Mouse (Mus musculus) forebrain, embryonic 12.5 days (tissue): ENCODE results near the gene Lrrc1. TPM values are rescaled to one million over a fixed set of nuclear protein-coding genes. Genes with fewer than 3 reads are reported as not detected.

ENCODE experiments used
- ATAC-seq: fragments of 200-750 bp; cut with Nextera tagmentation; 2 replicates; pipeline ENCODE4 v1.8.0; 2017; ENCODE audit warnings: moderate TSS enrichment; ENCODE audit not compliant: low FRiP score
- H3K27ac ChIP-seq: fragments of 300-500 bp; sonication (generic); 2 replicates; pipeline ENCODE4 v1.5.1; 2016; ENCODE audit warnings: mild to moderate bottlenecking
- H3K27me3 ChIP-seq: fragments of 300-500 bp; sonication (generic); 2 replicates; pipeline ENCODE4 v1.6.1; 2016; ENCODE audit warnings: mild to moderate bottlenecking
- H3K36me3 ChIP-seq: fragments of 300-500 bp; sonication (generic); replicated peaks from 2 replicates; pipeline ENCODE4 v1.6.1; 2016; ENCODE audit warnings: mild to moderate bottlenecking
- H3K4me1 ChIP-seq: fragments of 300-500 bp; sonication (generic); 2 replicates; pipeline ENCODE4 v1.6.1; 2016
- H3K4me2 ChIP-seq: fragments of 300-500 bp; sonication (generic); 2 replicates; pipeline ENCODE4 v1.6.1; 2016; ENCODE audit warnings: mild to moderate bottlenecking, moderate library complexity
- H3K4me3 ChIP-seq: fragments of 300-500 bp; sonication (generic); replicated peaks from 2 replicates; pipeline ENCODE4 v1.5.1; 2016; ENCODE audit warnings: mild to moderate bottlenecking
- H3K9ac ChIP-seq: fragments of 300-500 bp; sonication (generic); 2 replicates; pipeline ENCODE4 v1.6.1; 2016; ENCODE audit warnings: mild to moderate bottlenecking
- H3K9me3 ChIP-seq: fragments of 300-500 bp; sonication (generic); 2 replicates; pipeline ENCODE4 v1.6.1; 2016
- WGBS: fragments of 180-500 bp; shearing (Covaris S2); methylation state at CpG from one replicate; pipeline ENCODE4 v1.1.7; 2016; 5-methylcytosine and 5-hydroxymethylcytosine counted together
- polyA plus RNA-seq: library from polyadenylated mRNA; unstranded; fragments of >200 nt; fragmentation: Nextera tagmentation; extraction: Ambion mirVana; gene quantifications from 2 replicates; pipeline ENCODE4 v1.2.1, GENCODE M21; 2016

The Lrrc1 gene
- polyA plus RNA-seq, 1 experiment from 2014 or later = 18.1 TPM

DNA sequence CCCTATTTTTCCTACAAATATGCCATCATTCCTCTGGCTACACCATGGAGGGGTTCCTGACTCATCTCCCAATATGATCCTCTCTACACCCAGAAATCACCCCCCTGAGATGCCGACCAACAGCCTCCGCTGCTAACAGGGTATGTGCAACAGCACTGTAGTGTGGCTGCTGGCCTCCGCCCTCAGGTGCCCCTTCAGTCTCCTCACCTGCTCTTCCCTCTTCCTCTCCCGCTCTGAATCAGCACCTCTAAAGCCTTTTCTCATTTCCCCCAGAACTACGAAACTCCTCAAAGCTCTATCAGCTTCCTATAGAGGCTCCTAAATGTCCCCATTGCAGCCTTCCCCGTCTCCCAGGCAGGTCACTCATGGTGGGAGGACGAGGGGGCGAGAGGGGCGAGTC, 5.4 kb downstream of the Lrrc1 start:
- no peak for ATAC-seq
- no peak overlapping the region for H3K4me3 ChIP-seq
- 0 out of 2 replicates have a peak, but pooled peaks cover 7% of the 10 kb centered on the region for H3K27me3 ChIP-seq
- H3K9me3 ChIP-seq = no peaks in the 10 kb centered on the region
- H3K4me2 ChIP-seq = no peak overlapping the region
- H3K4me1 ChIP-seq = peaks cover 50% of the 10 kb centered on the region
- no peaks in the 10 kb centered on the region for H3K36me3 ChIP-seq
- no peak overlapping the region for H3K9ac ChIP-seq
- no peak overlapping the region for H3K27ac ChIP-seq
- 88% methylated on average over 9 of the region's 9 CpGs for WGBS

DNA sequence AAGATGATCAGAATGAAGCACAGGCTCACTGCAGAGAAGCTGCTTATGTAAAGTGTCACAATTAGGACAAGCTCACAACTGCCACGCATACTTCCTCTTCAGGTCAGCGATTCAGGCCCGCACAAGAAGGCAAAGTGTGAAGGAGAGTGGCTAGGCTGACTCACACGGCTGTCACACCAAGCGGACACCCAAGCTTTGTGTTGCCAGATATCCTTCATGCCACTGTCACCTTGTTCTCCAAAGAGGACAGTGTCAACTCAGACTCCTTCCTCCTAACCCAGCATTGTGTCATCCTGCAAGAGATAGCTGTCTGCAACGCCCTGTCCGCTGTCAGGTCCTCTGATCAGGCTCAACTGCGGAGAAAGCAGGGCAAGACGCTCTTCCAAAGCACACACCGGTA, 7.3 kb downstream of the Lrrc1 start:
- Histone ChIP-seq H3K27ac (no peak overlapping the region), H3K36me3 (no peaks in the 10 kb centered on the region), H3K4me2 (no peak overlapping the region), H3K9me3 (no peaks in the 10 kb centered on the region), H3K9ac (no peak overlapping the region), H3K27me3 (0 out of 2 replicates have a peak, but pooled peaks cover 7% of the 10 kb centered on the region), H3K4me3 (no peak overlapping the region), H3K4me1 (peaks cover 42% of the 10 kb centered on the region)
- ATAC-seq = no peak
- 87% methylated on average over 10 of the region's 10 CpGs for WGBS

DNA sequence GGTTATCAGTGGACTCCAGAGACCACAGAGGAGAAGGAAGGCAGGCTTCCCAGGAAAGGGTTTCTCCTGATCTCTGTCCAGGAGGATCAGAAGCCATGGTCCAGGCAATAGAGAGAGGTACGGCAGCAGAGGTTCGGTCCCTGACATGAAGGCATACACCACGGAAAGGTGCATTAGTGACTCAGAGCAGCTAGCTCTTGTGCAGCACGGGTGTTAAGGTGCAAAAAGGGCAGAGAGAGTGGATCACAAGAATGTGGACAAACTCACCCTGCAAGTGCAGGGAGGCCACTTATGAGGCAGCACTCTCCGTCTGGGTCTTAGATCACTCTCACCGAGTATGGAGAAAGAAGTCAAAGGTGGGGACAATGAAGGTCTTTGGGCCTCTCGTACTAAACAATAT, 7.8 kb downstream of the Lrrc1 start:
- H3K9me3 ChIP-seq = no peaks in the 10 kb centered on the region
- no peak for ATAC-seq
- WGBS = 67% methylated on average over 7 of the region's 7 CpGs
- H3K36me3 ChIP-seq = no peaks in the 10 kb centered on the region
- no peak overlapping the region for H3K27ac ChIP-seq
- H3K9ac ChIP-seq = no peak overlapping the region
- H3K4me1 ChIP-seq = peaks cover 42% of the 10 kb centered on the region
- H3K27me3 ChIP-seq = 0 out of 2 replicates have a peak, but pooled peaks cover 7% of the 10 kb centered on the region
- no peak overlapping the region for H3K4me3 ChIP-seq
- no peak overlapping the region for H3K4me2 ChIP-seq

DNA sequence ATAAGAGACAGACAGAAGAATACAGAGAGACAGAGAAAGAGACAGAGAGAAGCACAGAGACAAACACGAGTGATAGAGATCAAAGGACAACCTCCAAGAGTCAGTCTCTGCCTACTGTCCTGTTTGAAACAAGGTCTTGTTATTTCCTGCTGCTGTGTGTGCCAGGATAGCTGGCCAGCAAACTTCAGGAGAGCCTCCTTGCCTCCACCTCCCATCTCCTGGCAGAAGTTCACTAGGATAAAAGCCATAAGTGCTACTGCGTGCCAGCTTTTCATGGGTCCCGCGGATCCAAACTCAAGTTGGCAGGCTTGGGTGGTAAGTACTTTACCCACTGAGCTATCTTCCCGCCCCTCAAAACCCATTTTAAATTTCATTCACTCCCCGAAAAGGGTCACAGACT, 8.4 kb downstream of the Lrrc1 start:
- no peaks in the 10 kb centered on the region for H3K9me3 ChIP-seq
- WGBS = 70% methylated on average over 6 of the region's 6 CpGs
- H3K4me3 ChIP-seq = no peak overlapping the region
- H3K27ac ChIP-seq = no peak overlapping the region
- H3K4me2 ChIP-seq = no peak overlapping the region
- H3K27me3 ChIP-seq = 0 out of 2 replicates have a peak, but pooled peaks cover 7% of the 10 kb centered on the region
- peaks cover 40% of the 10 kb centered on the region for H3K4me1 ChIP-seq
- no peaks in the 10 kb centered on the region for H3K36me3 ChIP-seq
- no peak for ATAC-seq
- H3K9ac ChIP-seq = no peak overlapping the region

DNA sequence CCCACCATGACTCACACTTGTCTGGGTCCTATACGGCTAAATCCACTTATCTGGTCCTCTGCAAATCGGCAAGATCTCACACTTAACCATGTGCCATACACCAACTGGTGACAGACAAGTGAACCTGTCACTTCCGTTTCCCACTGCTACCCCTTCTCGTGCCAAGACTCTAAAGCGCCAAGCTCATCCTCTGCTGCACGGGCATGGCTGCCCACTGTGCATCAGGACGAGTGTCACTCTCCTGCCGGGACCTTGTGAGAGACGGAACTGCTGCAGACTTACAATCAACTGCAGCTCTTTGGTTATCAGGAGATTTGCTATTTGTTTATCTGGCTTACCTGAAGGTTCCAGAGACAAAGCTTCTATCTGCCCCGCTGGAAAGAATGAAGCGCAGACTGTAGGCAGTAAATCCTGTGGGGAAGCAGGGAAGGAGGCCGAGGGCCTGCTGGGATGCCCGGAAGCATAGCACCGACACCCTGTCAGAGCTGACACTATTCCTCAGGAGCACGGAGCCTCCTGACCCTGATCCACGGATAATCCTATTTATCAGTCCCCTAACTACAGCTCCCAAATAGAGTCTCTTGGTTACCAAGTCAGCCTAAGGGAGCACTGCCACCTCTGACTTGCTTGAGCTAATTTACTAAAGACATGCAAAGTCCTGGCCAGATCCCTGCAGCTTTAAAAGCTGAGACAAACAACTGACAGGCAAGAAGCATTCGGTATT, 9.5 kb downstream of the Lrrc1 start:
- Histone ChIP-seq H3K36me3 (no peaks in the 10 kb centered on the region), H3K9ac (no peak overlapping the region), H3K27me3 (0 out of 2 replicates have a peak, but pooled peaks cover 7% of the 10 kb centered on the region), H3K4me1 (peaks cover 43% of the 10 kb centered on the region), H3K9me3 (no peaks in the 10 kb centered on the region), H3K4me3 (no peak overlapping the region), H3K4me2 (0 out of 2 replicates have a peak overlapping the region, but pooled peaks have one; percentile 17), H3K27ac (no peak overlapping the region)
- peak; percentile 39; the same call in 1 of the 2 replicates for ATAC-seq
- WGBS = 20% methylated on average over 17 of the region's 17 CpGs

DNA sequence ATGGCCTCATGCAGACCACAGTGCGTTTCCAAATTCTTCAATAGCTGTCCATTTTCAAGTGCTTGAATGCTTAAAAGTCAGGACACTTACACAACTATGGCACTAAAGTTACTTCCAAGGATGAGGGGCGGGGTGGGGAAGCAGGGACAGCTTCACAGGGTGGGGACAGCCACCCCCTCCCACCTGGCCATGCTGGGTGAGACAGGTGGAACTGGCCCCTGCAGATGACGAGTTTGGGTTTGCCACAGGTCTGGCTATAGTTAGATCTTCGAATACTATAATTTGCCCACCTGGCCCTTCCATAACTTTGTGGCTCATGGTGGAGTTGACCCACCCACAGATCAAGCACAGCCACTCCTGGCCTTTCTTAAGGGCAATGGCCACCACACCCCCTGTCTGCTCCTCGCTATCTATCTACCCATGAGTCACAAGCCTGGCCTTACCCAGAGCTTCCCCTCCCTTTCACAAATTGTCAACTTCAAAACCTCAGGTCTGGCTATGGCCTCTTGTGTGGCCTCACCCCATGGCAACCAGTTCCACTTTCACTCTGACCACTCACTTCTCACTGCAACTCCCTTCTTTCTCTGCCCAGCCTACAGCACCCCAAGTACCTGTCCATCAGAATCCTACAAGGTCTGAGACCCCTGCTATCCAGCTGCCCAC, 16.2 kb downstream of the Lrrc1 start:
- no peaks in the 10 kb centered on the region for H3K9me3 ChIP-seq
- 0 out of 2 replicates have a peak, but pooled peaks have one; percentile 34 for ATAC-seq
- no peak overlapping the region for H3K9ac ChIP-seq
- no peak overlapping the region for H3K4me3 ChIP-seq
- H3K4me1 ChIP-seq = peaks cover 42% of the 10 kb centered on the region
- no peak overlapping the region for H3K27ac ChIP-seq
- H3K36me3 ChIP-seq = no peaks in the 10 kb centered on the region
- 79% methylated on average over 5 of the region's 5 CpGs for WGBS
- H3K4me2 ChIP-seq = no peak overlapping the region
- H3K27me3 ChIP-seq = no peaks in the 10 kb centered on the region

DNA sequence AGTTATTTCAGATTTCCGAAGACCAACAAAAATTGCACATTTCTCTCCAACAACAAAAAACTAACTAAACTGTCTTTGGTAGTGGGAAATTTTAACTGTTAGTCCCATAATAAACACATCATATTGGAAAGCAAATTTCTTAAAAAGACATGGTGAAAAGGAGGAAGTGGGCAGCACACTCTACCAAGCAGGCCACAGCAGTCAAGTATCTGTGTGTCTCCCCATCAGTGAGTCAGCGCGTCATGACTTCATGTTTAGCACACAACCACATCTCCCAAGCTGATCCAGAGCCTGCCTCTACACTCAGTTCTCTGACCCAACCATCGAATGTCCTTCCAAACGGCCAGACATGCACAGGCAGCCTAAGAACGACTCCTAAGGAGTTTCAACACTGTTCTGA, 17.5 kb downstream of the Lrrc1 start:
- H3K27me3 ChIP-seq = no peaks in the 10 kb centered on the region
- H3K36me3 ChIP-seq = no peaks in the 10 kb centered on the region
- H3K9me3 ChIP-seq = no peaks in the 10 kb centered on the region
- 71% methylated on average over 6 of the region's 6 CpGs for WGBS
- H3K4me1 ChIP-seq = peaks cover 42% of the 10 kb centered on the region
- ATAC-seq = no peak
- H3K4me3 ChIP-seq = no peak overlapping the region
- H3K9ac ChIP-seq = no peak overlapping the region
- H3K27ac ChIP-seq = no peak overlapping the region
- H3K4me2 ChIP-seq = no peak overlapping the region

DNA sequence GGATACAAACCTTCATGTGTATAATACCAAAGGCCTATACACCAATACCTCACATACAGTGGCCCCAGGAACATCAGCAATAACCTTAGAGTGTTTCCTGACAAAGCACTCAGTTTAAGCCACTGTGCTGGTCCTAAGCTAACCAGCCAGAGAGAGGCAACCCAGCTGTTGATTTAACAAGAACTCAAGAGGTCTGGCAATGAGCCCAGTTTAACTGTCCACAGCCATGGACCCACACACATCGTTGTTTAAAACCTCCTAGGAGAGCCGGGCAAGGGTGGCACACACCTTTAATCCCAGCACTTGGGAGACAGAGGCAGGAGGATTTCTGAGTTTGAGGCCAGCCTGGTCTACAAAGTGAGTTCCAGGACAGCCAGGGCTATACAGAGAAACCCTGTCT, 18.0 kb downstream of the Lrrc1 start:
- H3K4me3 ChIP-seq = no peak overlapping the region
- H3K4me2 ChIP-seq = no peak overlapping the region
- no peak overlapping the region for H3K27ac ChIP-seq
- no peaks in the 10 kb centered on the region for H3K36me3 ChIP-seq
- H3K9ac ChIP-seq = no peak overlapping the region
- WGBS = 56% methylated on average over 2 of the region's 2 CpGs
- no peaks in the 10 kb centered on the region for H3K27me3 ChIP-seq
- 0 out of 2 replicates have a peak, but pooled peaks have one; percentile 20 for ATAC-seq
- H3K4me1 ChIP-seq = peaks cover 42% of the 10 kb centered on the region
- H3K9me3 ChIP-seq = no peaks in the 10 kb centered on the region

DNA sequence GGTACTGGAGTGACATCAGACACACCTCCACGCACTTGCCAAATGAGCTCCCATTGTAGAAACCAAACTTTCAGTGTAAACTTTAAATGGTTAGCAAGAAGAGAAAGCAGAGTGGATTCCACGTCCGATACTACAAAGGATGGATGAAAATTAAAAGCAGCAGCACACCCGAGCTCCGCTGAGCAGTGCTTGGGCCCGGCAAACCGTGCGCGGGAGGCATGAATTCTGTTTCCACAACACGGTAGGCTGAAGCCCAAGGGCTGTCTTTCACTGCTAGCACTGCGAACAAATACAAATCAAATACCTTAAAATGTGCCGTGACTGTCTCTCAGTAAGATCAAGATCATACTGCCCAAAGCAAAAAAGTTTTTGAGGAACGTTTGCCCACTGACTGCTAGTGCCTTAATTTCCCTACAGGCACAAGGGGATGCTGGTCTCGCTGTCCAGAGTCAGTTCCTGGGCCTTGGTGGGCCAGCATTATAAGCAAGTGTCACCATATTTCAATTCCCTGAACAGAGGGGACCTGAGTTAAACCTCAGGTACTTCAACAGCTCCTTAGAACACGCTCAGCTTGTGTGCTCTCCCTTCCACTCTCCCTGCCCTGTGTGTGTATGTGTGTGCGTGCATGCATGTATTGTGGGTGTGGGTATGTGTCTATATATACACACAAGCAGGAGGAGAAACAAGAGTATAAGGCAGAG, 18.9 kb downstream of the Lrrc1 start:
- 71% methylated on average over 16 of the region's 16 CpGs for WGBS
- H3K27me3 ChIP-seq = no peaks in the 10 kb centered on the region
- peaks cover 38% of the 10 kb centered on the region for H3K4me1 ChIP-seq
- no peak overlapping the region for H3K4me2 ChIP-seq
- no peak overlapping the region for H3K27ac ChIP-seq
- H3K36me3 ChIP-seq = no peaks in the 10 kb centered on the region
- H3K9me3 ChIP-seq = no peaks in the 10 kb centered on the region
- no peak for ATAC-seq
- no peak overlapping the region for H3K9ac ChIP-seq
- no peak overlapping the region for H3K4me3 ChIP-seq

DNA sequence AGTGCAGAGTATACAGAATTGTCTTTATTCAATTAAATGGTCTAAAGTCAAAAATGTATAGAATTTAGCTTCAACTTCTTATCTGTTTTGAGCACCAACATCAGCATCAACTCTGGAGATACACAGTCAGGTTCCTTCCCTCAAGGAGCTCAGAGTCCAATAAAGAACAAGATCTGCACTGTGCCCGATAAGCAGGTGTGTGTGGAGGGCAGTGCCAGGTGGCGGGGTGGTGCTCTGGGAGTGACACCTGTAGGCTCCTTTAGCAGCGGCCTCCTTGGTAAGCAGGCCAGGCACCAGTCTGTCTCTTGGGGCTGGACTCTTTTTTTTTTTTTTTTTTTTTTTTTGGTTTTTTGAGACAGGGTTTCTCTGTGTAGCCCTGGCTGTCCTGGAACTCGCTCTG, 20.9 kb downstream of the Lrrc1 start:
- 99% methylated on average over 4 of the region's 4 CpGs for WGBS
- ATAC-seq = no peak

DNA sequence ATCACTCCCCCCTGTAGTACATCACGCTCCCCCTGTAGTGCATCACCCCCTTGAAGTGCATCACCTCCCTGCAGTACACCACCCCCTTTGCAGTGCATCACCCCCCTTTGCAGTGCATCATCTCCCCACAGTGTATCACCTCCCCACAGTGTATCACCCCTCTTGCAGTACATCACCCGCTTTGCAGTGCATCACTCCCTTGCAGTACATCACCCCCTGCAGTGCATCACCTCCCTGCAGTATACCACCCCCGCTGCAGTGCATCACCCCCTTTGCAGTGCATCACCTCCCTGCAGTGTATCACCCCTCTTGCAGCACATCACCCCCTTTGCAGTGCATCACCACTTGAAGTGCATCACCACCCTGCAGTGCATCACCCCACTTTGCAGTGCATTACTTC, 22.2 kb downstream of the Lrrc1 start:
- Histone ChIP-seq H3K4me2 (no peak overlapping the region), H3K27me3 (no peaks in the 10 kb centered on the region), H3K27ac (no peak overlapping the region), H3K9me3 (no peaks in the 10 kb centered on the region), H3K4me3 (no peak overlapping the region), H3K9ac (no peak overlapping the region), H3K4me1 (peaks cover 20% of the 10 kb centered on the region; the same call in 1 of the 2 replicates), H3K36me3 (no peaks in the 10 kb centered on the region)
- WGBS = 85% methylated on average over 3 of the region's 3 CpGs
- no peak; the same call in 1 of the 2 replicates for ATAC-seq

More for the DNA sequence above, 20.9 kb downstream of the Lrrc1 start:
- Histone ChIP-seq H3K9ac (no peak overlapping the region), H3K4me1 (peaks cover 30% of the 10 kb centered on the region), H3K9me3 (no peaks in the 10 kb centered on the region), H3K27ac (no peak overlapping the region), H3K4me3 (no peak overlapping the region), H3K27me3 (no peaks in the 10 kb centered on the region), H3K4me2 (no peak overlapping the region), H3K36me3 (no peaks in the 10 kb centered on the region)

DNA sequence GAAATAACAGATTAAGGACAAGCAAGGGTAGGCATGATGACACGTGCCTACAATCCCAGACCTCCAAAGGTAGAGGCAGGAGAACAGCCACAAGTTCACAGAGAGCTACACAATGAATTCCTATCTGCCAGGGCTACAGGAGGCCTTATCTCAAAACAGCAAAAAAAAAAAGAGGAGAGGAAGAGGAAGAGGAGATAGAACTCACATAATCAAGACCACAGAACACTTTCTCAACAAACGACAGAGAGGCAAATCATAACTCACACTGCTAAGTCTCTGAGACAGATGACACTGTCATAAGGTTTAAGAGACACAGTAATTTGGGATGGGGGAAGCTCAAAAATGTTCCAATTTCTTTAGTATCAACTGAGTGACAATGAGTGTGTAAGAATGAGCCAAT, 25.5 kb downstream of the Lrrc1 start:
- no peak overlapping the region for H3K4me2 ChIP-seq
- H3K4me1 ChIP-seq = peaks cover 10% of the 10 kb centered on the region; the same call in 1 of the 2 replicates
- no peaks in the 10 kb centered on the region for H3K9me3 ChIP-seq
- no peak overlapping the region for H3K27ac ChIP-seq
- ATAC-seq = no peak
- no peak overlapping the region for H3K9ac ChIP-seq
- no peak overlapping the region for H3K4me3 ChIP-seq
- no peaks in the 10 kb centered on the region for H3K27me3 ChIP-seq
- H3K36me3 ChIP-seq = no peaks in the 10 kb centered on the region
- WGBS = 90% methylated on average over 2 of the region's 2 CpGs
